Mouse (Mus musculus) thymus, adult 2 months (tissue): Measurements from ENCODE around the gene Olfr374.
"Not testable (repeated sequence)": the region's sequence is repeated elsewhere in the genome, so short reads cannot be mapped to it uniquely, and the experiment has no call there.

ENCODE experiments used
- CTCF ChIP-seq: fragments of 200-500 bp; IDR thresholded peaks from 2 replicates; pipeline ENCODE4 v1.5.1; 2012; ENCODE audit warnings: mild to moderate bottlenecking, control low read depth, low read length, moderate library complexity, borderline replicate concordance; ENCODE audit not compliant: control insufficient read depth, poor library complexity, insufficient read depth; ENCODE audit errors: extremely low read depth
- POLR2A ChIP-seq: fragments of 200-500 bp; IDR thresholded peaks from 2 replicates; pipeline ENCODE4 v1.6.1; 2012; ENCODE audit warnings: mild to moderate bottlenecking, low read length, control low read depth, moderate library complexity; ENCODE audit not compliant: control insufficient read depth, poor library complexity, insufficient read depth; ENCODE audit errors: extremely low read depth

DNA sequence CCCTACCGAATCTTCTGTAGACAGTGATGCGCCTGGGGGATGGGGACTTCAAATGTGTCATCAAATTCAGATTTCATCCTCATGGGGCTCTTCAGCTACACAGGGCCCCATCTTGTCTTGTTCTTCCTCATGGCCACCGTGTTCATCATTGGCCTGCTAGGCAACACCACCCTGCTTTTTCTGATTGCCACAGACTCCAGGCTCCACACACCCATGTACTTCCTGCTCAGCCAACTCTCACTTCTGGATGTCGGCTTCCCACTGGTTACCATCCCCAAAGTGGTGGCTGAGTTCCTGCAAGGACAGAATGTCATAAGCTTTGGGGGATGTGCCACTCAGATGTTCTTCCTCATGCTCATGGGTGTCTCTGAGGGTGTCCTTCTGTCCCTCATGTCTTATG is 49.2 kb upstream of the Olfr374 start:
- not testable (repeated sequence) for TF ChIP-seq CTCF, POLR2A
